Mouse (Mus musculus): ENCODE results near the gene Kcnc1. TPM values are rescaled to one million over a fixed set of nuclear protein-coding genes. Genes with fewer than 3 reads are reported as not detected.

The Kcnc1 gene
- total RNA-seq, 2 experiments from 2014 or later, result 0.14 to 0.17 TPM

DNA sequence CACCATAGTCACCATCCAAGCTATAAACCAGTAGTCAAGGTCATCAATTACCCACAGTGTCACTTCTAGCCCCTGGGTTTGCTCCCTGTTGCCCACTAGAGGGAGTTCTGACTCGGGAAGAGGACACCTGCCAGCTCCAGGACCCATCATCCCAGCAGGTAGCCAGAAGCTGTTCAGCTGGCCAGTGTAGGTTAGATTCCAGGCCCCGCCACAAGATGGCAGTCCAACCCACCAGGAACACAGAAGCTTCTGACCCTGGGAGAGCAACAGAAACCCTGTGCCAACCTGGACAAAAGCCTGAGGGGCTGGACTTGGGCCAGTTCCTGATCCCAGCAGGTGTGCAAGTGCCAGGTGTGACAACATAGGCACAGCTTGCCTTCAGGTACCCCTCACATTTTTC is 3.2 kb upstream of the Kcnc1 start:
- intact Hi-C loops (cut with DNase I), result loop anchor here (1.0 to 10.0 kb wide), 4 partner anchors 142 to 319 kb away; partner anchors contain the start of gene Saal1
- DNase-seq, result peak; percentile 72 to 77

DNA sequence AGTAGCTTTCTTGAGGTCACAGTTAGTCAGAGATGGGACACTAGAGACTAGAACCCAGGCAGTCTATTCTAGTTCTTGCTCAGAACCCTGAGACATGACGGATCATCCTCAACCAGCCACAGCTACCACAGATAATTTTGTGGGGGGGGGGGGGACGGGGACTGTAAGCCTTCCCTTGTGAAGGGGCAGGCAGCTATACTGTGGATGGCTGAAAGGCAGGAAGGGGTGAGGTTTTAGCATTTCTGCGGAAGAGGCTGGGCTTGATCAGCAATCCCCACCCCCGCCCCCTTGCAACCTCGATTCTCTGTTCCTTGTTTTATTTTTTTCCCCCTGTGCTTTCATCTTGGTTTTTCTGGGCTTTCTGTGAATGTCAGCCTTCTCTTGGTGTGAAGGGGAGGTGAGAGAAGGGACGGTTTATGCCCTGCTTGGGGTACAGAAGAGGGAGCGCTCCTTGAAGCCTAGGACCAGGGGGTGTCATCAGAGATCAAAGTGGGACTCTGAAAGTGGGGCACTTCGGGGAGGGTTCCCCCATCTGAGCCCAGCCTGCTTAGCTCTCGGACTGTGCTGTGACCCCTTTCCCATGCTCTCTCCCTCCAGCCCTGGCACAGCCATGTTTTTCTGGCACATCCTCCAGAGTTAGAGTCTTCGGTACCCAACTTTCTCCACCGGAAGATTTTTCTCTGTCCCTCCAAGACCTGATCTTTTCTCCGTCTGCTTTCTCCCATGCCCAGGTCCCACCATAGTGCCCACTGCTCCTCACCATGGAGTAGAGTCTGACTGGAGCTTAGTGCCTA is 2.4 kb upstream of the Kcnc1 start:
- DNase-seq, result no peak
- intact Hi-C loops (cut with DNase I), result loop anchor here (1.0 to 10.0 kb wide), 4 partner anchors 141 to 318 kb away; partner anchors contain the start of gene Saal1

DNA sequence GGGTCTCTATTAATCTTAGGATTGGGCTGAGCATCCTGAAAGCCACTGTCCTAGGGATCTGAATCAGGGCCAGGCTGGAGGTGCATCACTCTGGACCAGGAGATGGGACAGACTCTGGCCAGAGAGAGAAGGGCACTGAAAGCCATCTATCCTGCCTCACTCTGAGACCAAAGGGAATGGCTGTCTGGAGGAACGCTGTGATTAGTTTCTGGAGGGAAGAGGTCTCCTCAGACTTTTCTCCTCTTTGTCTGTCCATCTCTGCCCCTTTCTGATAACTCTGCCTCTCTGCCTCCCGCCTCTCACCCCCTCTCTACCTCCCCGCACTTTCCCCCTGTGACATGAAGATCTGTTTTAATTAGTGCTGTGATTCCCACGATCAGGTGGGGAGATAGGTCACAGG is 1.4 kb upstream of the Kcnc1 start:
- intact Hi-C loops (cut with DNase I), result loop anchor here (5.0 to 10.0 kb wide), 2 partner anchors 140 to 317 kb away; partner anchors contain the start of gene Saal1
- DNase-seq, result no peak

DNA sequence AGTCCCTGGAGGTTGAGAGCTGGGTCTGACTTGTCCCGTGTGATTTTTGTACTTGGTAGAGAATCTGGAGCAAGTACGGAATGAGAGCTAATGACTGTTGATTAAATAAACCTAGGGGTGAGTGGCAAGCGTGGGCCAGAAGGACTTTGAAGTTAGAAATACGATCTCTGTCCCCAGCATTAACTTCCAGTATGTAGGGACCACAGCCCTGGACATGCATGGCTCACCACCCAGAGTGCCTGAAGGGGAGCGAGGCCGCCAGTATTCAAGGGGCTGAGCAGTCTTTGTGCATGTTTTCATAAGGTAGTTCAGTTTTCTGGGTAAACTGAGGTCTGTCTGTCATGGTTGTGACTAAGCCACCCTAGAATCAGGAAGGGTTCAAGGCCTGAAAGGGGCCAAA is 726 bp upstream of the Kcnc1 start:
- DNase-seq, result no peak
- intact Hi-C loops (cut with DNase I), result loop anchor here (10.0 kb wide), 1 partner anchor 139 kb away; no protein-coding TSS in a partner anchor

DNA sequence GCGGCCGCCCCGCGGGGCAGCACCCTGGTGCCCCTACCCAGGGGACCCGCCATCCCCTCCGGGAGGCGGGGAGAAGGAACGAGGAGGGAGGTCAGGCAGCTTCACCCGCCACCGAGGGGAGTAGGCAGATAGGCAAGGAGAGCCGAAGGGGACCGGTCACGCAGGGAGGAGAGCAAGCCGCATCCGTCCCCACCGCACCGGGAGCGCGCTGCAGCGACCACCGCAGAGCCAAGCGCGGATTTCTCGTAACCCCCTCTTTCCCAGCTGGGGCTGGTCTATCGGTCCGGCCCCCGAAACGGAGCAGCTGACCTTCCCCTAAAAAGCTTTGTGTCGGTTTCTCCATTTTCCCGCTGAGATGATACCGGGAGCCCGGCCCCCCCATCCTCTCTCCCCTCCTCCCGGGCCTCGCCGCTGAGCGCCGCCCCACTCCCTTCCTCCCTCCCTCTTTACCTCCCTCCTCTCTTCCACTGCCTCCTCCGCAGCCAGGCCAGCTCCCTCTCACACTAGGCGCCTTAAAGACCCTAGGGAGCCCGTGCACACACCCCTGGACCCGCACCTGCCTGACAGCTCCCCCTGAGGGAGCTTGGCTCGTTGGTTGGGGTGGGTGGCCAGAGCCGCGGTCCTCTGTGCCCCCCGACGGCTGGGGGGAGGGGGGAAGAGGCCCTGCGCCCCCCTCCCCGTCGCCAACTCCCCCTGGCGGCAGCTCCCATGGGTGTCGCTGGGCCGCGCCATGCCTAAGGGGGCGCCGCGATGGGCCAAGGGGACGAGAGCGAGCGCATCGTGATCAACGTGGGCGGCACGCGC is 833 bp downstream of the Kcnc1 start:
- intact Hi-C loops (cut with DNase I), result loop anchor here (10.0 kb wide), 1 partner anchor 138 kb away; no protein-coding TSS in a partner anchor
- DNase-seq, result no peak

DNA sequence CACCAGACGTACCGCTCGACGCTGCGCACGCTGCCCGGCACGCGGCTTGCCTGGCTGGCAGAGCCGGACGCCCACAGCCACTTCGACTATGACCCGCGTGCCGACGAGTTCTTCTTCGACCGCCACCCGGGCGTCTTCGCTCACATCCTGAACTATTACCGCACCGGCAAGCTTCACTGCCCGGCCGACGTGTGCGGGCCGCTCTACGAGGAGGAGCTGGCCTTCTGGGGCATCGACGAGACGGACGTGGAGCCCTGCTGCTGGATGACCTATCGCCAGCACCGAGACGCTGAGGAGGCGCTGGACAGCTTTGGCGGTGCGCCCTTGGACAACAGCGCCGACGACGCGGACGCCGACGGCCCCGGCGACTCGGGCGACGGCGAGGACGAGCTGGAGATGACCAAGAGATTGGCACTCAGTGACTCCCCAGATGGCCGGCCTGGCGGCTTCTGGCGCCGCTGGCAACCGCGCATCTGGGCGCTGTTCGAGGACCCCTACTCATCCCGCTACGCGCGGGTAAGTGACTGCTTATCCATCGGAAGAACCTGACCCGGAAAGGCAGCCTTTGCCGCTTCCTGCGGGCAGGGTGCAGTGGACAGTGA is 1.5 kb downstream of the Kcnc1 start:
- intact Hi-C loops (cut with DNase I), result loop anchor here (10.0 kb wide), 1 partner anchor 137 kb away; no protein-coding TSS in a partner anchor
- DNase-seq, result no peak

DNA sequence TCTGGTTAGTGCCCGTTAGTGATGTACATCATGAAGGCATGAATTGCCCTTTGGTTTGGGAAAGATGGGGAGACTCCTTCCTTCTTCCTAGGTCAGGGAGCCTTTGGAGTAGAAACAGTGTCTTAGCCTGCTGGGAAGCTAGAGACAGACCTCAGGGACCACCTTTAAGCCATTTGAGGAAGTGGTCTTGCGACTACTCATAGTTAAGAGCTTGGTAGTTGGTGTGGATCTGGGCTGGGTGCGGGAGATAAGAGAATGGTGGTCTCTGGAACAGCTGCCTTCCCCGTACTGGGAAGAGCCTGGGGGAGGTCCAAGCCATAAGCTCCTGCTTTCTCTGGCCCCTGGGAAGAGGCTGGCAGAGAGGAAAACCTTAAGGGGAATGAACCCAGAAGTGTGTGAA is 2.3 kb downstream of the Kcnc1 start:
- intact Hi-C loops (cut with DNase I), result loop anchor here (10.0 kb wide), 1 partner anchor 136 kb away; no protein-coding TSS in a partner anchor

DNA sequence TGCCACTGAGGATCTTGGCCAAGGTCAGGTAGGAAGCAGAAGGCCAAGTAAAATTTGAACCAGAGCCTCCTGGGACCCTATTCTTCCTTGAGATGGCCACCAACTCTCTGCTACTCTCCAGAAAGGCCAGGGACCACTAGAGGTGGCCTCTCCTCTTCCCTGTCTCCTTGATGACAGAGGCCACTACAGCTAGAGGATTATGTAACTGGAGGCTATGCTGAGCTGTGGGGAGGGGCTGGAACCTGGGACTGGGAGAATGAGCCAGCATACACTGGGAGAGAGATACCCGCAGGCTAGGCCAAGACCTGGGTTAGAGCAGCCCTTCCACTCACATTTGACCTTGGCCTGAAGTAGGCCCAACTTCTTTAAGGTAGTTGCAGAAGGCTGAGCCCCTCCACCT is 3.4 kb downstream of the Kcnc1 start:
- intact Hi-C loops (cut with DNase I), result loop anchor here (10.0 kb wide), 1 partner anchor 135 kb away; no protein-coding TSS in a partner anchor
- no peak for DNase-seq

More for the DNA sequence above, 2.3 kb downstream of the Kcnc1 start:
- DNase-seq, result no peak

DNA sequence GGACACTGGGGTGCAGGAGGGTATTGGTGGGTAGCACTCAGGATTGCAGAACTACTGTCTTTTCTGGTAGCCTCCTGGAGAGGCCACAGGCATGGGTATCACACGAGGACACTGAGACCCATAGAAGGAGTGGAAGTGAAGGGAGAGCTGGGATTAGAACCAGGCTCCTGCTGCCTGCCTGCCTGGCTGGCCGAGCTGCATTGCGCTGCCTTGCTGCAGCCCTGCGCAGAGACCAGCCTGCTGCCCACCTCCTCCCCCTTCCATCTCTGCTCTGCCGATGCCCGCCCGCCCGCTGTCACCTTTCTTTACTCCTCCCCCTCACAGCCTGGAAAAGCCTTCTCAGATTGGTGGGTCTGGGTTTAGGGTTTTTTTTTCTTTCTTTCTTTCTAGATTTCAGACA is 4.0 kb downstream of the Kcnc1 start:
- DNase-seq, result no peak
- intact Hi-C loops (cut with DNase I), result no loop called here

DNA sequence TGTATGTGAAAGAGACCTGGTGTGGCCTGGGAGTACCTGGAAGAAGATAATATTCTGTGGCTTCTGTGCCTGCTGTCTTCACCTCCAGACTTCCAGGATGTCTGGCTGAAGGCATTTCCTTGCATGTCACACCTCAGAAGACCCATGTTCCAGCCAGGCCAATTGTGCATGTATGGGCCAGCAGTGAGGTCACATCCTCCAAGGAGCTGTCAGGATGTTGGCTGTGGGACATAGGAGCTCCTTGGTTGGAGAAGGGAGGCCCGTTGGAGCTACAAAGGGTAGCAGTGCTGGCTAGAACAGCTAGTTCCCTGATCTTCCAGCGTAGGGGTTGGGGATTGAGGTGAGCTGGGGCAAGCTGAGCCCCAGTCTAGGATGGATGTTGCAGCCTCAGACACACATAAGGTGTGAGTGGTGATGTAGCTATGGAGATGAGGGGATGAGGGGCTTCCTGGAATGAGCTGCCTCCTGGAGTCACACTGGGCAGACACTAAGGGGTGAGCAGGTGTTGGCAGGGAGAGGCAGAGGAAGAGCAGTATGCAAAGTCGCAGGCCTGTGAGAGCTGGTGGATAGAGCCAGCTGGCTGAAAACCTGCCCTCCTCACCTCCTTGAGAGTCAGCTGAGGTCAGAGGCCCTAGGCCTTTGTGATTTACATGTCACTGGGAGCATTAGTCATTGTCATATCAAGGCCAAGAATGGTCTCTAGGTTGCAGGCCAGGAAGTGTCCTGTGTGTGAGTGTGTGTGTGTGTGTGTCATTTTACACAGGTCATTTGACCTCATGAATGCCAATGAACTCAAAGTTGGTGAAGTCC is 5.3 kb downstream of the Kcnc1 start:
- intact Hi-C loops (cut with DNase I), result no loop called here
- DNase-seq, result no peak

DNA sequence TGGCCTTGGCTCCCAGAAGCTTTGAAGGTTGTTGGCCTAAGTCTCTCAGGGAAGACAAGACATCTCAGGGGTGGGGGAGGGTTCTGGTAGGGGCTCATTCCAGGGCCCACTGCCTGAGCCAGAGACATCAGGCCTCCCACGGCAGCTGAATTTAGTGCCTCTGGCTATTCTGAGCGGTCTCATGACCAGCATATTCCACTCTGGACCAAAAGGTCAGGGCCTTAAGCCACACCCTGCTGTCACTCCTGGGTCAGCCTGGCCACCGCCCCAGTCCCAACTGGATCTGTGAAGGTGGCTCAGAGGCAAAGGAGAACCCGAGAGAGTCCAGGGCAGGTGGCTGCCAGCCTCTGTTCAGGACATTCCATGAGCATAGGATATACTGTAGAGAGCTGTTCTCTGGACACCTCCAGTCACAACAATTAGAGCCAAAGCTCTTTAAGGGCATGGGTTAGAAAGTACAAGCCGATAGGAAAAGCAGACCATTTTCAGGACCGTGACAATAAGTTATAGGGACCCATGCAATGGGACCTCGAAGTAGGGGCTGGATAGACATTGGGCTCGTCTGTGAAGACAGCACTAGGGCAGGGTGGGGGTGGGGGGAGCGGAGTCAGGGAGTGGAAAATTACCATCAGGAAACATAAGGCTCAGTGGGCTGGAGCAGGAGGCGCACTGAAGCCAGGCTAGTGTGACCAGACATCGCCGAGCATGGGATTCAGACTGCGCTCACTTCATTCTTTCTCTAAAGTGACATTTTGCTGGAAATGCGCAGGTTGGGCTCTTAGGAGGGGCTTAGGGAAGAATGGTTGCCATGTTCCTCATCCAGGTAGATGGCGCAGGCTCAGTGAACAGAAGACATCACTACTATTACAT is 7.6 kb downstream of the Kcnc1 start:
- intact Hi-C loops (cut with DNase I), result no loop called here
- no peak for DNase-seq

DNA sequence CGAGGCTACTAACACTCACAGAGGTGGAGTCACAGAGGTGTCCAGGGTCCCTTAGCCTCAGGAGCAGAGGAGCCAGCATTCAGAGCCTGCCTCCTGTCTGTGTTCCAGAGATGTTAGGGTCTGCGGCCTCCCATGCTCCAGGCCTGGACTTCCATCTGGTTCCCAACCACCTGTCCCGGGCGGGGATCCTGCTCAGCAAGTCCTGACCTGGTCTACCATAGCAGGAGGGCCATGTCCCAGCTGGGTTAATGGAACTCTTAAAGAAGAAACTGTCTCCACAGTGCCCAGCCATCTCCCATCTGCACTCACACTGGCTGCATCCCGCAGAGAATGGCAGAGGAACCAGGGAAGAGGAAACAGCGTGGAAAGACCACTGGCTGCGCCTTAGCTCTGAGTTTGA is 8.5 kb downstream of the Kcnc1 start:
- intact Hi-C loops (cut with DNase I), result no loop called here
- DNase-seq, result no peak

DNA sequence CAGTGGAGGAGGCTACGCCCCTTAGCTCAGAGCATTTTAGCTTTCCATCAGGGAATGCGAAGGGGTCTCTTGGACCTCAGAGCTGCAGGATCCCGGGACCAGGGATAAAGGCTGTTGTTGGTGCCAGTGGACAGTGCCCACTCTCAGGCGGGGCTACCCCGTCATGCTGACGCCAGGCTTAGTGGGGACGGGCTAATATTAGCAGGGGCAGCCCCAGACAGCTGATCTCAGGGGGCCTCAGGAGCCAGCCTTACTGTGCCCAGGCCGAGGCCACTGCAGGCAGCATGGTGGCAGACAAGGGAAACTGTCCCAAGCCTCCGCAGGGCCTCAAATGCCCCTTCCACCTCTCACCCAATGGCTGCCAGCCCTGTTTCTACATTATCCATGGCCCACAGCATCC is 12.3 kb downstream of the Kcnc1 start:
- intact Hi-C loops (cut with DNase I), result no loop called here
- DNase-seq, result no peak

DNA sequence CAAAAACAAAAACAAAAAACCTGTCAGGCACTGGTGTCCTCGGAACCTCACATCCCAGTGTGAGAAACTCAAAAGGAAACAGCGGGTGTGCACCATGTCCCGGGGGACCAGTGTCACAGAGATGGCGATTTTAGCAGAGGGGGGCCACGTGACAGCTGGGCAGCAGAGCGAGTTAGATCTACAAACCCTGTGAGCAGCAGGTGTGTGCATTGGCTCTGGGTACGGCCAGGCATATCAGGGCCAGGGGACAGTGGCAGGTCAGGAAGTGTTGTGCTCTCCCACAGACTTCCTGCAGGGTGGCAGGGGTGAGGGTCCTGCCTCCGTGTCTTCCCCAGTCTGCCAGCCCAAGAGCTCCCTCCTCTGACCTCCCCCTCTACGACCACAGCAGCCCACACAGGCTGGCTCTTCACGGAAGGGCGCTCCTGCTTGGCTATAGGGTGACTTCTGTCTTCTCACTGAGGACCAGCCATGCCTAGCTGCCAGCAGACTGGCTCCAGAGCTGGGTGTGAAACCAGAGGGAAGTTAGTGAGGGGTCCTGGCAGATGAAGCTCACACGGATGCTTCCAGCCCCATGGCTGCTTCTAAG is 13.0 kb downstream of the Kcnc1 start:
- no peak for DNase-seq

DNA sequence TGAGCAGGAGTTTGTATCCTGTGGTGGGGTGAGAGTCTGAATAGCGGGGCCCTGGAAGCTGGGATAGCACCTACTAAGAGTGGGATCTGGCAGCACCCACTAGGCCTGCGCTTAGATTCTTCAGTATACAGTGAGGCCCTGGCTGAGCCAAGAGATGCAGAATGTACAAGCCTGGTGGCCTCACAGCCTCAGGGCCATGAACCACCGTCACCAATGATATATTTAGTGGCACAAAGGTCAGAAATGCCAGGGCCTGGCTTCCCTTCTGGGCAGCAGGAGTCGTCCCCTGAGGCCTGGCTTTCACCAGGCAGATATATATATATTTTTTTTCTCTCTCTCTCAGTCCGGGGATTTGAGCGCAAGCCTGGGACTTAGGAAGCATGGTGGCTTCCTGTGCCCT is 14.4 kb downstream of the Kcnc1 start:
- intact Hi-C loops (cut with DNase I), result no loop called here
- DNase-seq, result no peak

More for the DNA sequence above, 13.0 kb downstream of the Kcnc1 start:
- intact Hi-C loops (cut with DNase I), result no loop called here

DNA sequence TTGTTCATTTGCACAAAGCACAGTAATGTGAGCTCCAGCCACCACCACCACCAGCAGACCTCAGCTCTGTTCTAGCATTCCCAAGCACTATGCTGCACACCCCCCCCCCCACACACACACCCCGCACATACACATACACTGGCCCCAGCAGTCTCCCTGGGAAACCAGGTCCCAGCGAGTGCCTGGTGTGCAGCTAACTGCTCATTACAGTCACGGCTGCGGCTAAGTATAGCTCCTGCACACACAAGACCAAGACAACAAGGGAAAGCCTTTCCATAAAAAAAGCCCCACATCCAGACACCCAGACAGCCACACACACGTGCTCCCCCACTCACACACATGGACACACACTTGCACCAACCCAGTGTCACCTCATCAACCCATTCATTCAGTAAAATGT is 16.5 kb downstream of the Kcnc1 start:
- intact Hi-C loops (cut with DNase I), result no loop called here
- DNase-seq, result no peak

DNA sequence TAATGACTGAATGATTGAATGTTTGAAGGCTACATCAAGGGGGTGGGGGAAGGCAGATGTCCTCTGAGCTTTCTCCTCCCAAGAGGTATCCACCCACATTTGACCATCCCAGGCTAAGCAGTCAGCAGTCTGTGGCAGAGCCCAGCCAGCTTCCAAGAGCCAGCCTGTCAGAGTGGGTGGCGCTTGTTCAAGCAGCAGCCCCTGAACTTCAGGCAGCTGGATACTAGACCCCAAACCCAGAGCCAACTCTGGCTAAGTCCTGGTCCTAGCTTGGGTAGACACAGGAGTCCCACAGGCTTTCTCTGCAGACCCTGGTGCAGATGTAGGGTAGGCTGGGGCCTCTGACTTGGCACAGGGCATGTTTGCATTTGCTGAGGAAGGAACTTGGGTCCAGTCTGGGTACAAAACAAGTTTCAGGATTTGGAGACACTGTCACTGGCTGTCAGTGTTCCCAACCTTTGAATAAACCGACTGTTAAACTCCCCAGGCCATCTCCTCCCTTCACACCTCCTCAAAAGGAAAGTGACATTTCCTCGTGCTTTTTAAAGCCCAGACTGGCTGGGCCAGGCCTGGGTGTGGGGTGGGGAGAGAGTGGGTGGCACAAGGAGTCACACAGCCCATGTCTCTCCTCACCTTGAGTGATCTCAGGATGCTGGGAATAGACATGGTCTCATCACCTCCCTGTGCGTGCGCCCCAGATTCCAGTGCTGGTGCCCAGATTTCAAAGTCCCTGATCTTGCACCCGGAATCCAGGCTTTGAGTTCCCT is 17.8 kb downstream of the Kcnc1 start:
- DNase-seq, result no peak

DNA sequence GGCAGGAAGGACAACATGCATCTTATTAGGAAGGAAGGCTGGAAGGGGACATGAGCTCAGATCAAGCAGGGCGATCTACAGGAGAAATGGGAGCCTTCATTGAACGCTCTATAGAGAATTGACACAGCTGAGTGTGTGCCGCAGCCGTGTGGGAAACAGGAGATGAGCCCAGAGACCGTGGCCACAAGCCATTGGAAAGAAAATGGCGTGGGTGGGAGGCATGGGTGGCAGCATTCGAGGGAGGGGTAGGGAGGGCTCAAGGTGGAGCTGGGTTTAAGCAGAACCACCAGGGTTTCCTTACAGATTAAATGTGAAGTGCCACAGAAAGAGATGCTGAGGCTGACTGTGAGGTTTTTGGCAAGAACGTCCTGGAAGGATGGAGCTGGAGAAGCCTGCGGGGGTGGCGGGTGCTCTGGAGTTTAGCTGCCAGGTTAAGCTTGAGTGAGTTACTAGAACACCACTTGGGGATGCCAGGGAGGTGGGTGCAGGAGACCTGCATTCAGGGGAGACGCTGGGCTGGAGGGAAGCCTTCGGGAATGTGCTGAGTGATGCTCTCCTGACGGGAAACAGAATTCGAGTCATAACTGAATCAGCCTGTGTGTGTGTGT is 19.6 kb downstream of the Kcnc1 start:
- intact Hi-C loops (cut with DNase I), result no loop called here

More for the DNA sequence above, 17.8 kb downstream of the Kcnc1 start:
- intact Hi-C loops (cut with DNase I), result no loop called here

More for the DNA sequence above, 19.6 kb downstream of the Kcnc1 start:
- no peak for DNase-seq

Data from heart, postnatal 36 days (tissue).